ENCODE assay signal across 34 mouse cellular contexts in genomic region chr19:53353864-53354263, GRCm38 (mm10). TPM values are rescaled to one million over a fixed set of nuclear protein-coding genes. Genes with fewer than 3 reads are reported as not detected.
DNase-seq lines count a peak whose midpoint lies in the region; ATAC-seq lines count a peak whose summit lies in the region.
"Had no signal": no experiment of that assay in that cellular context is flagged by ENCODE, and none has a peak within 500 bp of the region (broad histone marks: within the 10 kb centered on the region; RNA-seq: fewer than 3 reads in every experiment).

No protein-coding gene starts in this region.

- ATAC-seq in cerebellum, adult (ENCODE audit: insufficient number of reproducible peaks, low FRiP score, low TSS enrichment): peak; percentile 70; the same call in 1 of the 2 replicates
- ATAC-seq: activated CD4-positive, CD25-positive, alpha-beta regulatory T cell, adult 4 months; forebrain, embryonic 14.5 days; intestine, embryonic 16.5 days; midbrain, embryonic 13.5 days had no signal

- DNase-seq in cerebellum, postnatal 10 days: no peak
- DNase-seq in frontal cortex, adult 2 months (ENCODE audit: extremely low spot score in 1 of 2, low spot score in 1 of 2): peak; percentile 59 to 72
- no peak for DNase-seq in frontal cortex, postnatal 14 days (ENCODE audit: low spot score in 2 of 2)
- peak; percentile 83 for DNase-seq in right cerebral cortex, adult 18-20 months
- no peak for DNase-seq in right cerebral cortex, postnatal 4 days
- DNase-seq in lung, postnatal 36 days: no peak
- no peak for DNase-seq in retina, postnatal 1 day
- DNase-seq: adrenal gland, adult 2 months; adrenal gland, postnatal 36 days; embryo, embryonic 11 days; gastrocnemius, postnatal 25 days; heart, postnatal 4 days; kidney, adult 9 months; kidney, postnatal 10 days; thymus, adult 2 months; thymus, postnatal 4 days had no signal

RNA-seq across cellular contexts. Expression of gene Gm10197, which starts 17.7 kb away (rescaled TPM):
- not detected in 2 replicates for polyA plus RNA-seq in frontal cortex, adult 2 months (2012; rRNA removed)
- polyA plus RNA-seq: activated CD4-positive, CD25-positive, alpha-beta regulatory T cell, adult 4 months; adrenal gland, adult 2 months; C2C12; embryonic facial prominence, embryonic 12.5 days; heart, postnatal 0 days; hindbrain, embryonic 13.5 days; intestine, embryonic 16.5 days; large intestine, adult 2 months; limb, embryonic 13.5 days; liver, embryonic 11.5 days; liver, embryonic 16.5 days; lung, embryonic 16.5 days; macrophage; midbrain, embryonic 13.5 days; neural tube, embryonic 13.5 days; spleen, adult 2 months; stomach, postnatal 0 days; thymus, adult 2 months had no signal

RNA-seq across cellular contexts. Expression of gene Smndc1, which starts 36.5 kb away (rescaled TPM):
- 26.3 and 29.4 TPM in 2 replicates for polyA plus RNA-seq in frontal cortex, adult 2 months (2012; rRNA removed)

RNA-seq across cellular contexts. Expression of gene Mxi1, which starts 43.5 kb away (rescaled TPM):
- polyA plus RNA-seq in frontal cortex, adult 2 months (2012; rRNA removed): 76.6 and 85.8 TPM in 2 replicates

Comparison
In these comparisons a context has a peak if more than half of its experiments do, and no peak if none do; other contexts are left out.
1. DNase-seq: peak in frontal cortex, adult 2 months (2 of 2) and right cerebral cortex, adult 18-20 months (single experiment); none in cerebellum, postnatal 10 days (0 of 2), frontal cortex, postnatal 14 days (0 of 2), right cerebral cortex, postnatal 4 days (single experiment), lung, postnatal 36 days (single experiment) and retina, postnatal 1 day (single experiment).